Mouse (Mus musculus): ENCODE data around the gene Plcb4.

The Plcb4 gene

GRCm38 (mm10) chr2:136002118-136002517, 343.3 kb downstream of the Plcb4 start:
- DNase-seq (ENCODE audit: low read depth, low spot score): no peak

DNA sequence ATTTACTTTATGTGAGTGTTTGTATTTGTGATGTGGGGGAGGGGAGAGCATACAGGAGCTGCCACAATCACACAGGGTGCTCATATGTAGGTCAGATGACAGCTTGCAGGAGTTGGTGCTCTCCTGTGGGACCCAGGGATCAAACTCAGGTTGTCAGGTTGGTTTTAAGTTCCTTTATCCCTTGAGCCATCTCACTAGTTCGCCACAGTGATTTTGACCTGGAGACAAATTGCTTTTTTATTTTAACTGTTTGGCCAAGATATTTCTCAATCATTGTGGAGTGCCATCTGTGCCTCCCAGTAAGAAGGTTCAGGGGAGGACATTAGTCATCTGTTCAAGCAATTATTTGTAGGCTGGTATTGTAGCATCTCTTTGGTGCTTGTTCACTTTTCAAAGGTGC, 345.0 kb downstream of the Plcb4 start:
- no peak for DNase-seq (ENCODE audit: low read depth, low spot score)

GRCm38 (mm10) chr2:136006280-136006679, 347.5 kb downstream of the Plcb4 start:
- no peak for DNase-seq (ENCODE audit: low read depth, low spot score)

- DNase-seq (ENCODE audit: low read depth, low spot score): no peak
These were observed 353.9 kb downstream of the Plcb4 start for GRCm38 (mm10) chr2:136012759-136013158.

DNA sequence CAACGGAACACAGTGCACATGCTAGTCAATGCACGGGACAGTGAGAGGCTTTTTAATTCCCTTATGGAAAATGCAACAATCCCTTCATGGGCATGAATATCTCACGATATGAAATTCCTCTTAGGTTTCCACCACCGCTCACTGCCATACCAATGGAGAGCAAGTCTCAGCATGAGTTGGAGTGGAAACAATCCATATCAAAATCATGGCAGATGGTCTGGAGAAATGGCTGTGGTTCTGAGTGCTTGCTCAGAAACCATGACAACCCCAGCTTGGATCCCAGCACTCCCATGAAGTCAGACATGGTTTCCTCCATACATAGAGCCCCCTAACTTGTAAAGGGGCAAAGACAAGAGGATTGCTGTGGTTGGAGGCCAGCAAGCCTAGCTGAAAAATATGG, 389.7 kb downstream of the Plcb4 start:
- DNase-seq (ENCODE audit: low read depth, low spot score): no peak

DNA sequence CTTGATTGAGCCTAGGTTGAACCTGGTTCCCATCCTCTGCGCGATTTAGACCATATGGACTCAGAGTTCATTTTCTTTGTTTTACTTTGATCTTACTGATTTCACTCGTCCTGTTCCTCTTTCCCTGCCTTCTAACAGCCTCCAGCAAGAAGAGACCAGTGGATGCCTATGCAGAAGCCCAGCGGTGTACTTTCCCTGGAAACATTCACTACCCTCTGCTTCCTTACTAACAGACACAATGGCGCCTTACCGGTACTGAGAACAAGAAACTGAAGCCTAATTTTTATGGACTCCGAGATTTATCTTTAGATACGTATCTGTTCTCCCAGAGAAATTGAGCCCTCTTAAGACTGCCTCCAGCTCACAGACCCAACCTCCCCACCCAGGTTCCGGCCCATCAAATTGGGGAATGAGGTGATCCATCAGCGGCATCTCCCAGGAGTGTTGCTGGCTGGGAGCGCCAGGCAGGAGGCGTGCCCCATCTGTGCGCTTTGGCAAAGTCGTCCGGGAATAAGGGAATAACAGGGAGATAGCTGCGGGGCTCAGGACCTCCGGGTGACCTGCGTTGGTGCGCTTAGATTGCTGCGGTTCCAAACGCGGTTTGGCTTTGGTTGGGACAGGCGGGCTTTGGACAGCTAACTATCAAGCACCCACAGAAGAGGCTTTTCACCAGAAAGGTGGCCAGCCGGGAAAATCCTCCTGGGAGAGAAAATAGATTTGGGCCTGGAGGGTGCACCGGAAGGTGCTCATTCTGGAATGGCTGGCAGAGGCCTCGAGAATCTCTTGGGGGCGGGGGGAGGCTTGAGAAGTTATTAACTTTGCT, 392.2 kb downstream of the Plcb4 start:
- DNase-seq (ENCODE audit: low read depth, low spot score): no peak

DNA sequence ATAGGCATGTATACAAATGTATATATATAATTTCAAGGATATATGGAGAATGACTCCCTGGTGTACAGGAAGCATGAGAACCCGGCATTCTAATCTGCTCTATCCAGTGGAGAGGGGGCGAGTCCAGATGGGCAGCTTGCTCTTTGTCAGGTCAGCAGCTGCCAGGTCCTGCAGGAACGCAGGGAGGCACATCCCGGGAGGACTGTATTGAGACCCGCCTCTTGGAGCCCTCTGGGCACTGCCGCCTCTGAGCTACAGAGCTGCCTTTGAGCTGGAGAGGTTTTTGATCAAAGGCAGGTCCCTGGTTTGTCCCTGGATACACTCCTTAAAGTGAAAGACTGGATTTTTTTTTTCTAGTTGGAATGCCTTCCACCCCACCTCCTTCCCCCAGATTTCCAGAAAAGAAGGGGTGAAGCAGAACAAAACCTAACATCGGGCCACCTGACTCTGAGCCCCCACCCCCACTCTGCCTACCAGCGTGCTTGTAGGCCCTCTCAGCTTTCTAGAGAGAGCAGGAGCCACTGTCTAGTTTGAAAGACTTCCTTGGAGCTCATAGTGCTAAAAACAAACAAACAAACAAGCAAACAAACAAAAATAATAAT, 393.0 kb downstream of the Plcb4 start, which contains the start of gene Lamp5:
Gene Lamp5 (plus strand): TSS at position 552 of the 602 bp plus-strand sequence.
- no peak for DNase-seq (ENCODE audit: low read depth, low spot score)

GRCm38 (mm10) chr2:136057861-136058331, 399.1 kb downstream of the Plcb4 start:
- DNase-seq (ENCODE audit: low read depth, low spot score): no peak

DNA sequence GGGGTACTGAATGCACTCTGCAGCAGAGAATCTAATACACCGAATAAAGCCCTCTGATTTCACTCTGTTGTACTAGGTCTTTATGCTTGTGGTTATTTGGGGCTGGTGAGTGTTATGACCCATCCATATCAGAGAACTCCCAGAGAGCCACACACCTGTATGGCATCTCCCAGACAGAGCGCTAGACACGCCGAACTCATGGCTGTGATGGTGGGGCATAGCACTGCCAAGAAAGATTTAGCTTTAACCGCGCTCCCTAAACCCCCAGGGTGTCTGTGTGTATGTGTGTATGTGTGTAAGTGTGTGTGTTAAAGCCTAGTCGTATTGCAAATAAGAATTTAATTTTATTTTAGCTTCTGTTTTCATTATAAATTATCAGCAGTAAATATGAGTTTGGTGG, 399.6 kb downstream of the Plcb4 start:
- no peak for DNase-seq (ENCODE audit: low read depth, low spot score)

GRCm38 (mm10) chr2:136059029-136059669, 400.3 kb downstream of the Plcb4 start:
- no peak for DNase-seq (ENCODE audit: low read depth, low spot score)

Data from CD4-positive helper T cell, adult 2 months (primary cell).